Mouse (Mus musculus) v-Abl transformed pro-B cells (cell line): ENCODE measurements around the gene Neurl1b.

Source experiments
- in situ Hi-C, 2 experiments: fragments of 400-800 bp; cut with MboI; formaldehyde crosslinking; loops; one replicate each; pipeline ENCODE4 v1.15.1; 2025; ENCODE audit not compliant: unreplicated experiment in 2 of 2

The Neurl1b gene

DNA sequence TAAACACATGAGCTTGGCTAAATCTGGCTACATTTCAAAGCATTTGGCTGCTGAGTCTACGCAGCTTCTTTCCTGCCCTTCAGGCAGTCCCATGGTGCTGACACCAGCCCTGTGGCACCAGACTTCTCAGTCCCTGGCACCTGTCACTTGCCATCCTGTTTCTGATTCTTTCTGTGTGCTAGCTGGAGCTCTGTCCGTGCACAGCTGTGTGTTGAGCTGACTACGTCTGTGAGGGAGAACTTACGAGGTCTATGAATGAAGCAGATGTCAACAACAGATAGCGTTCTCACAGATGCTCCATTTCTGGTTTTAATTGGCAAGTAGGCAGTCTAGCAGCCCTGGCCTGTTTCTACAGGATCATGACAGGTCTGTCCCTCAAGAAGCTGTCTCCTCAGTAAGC is 24.0 kb upstream of the Neurl1b start:
- in situ Hi-C loops: loop anchor here in 1 of 2 experiments (25.0 kb wide), 1 partner anchor 1547 kb away; no protein-coding TSS in a partner anchor

GRCm38 (mm10) chr17:26392355-26392754 is 22.3 kb upstream of the Neurl1b start:
- in situ Hi-C loops: loop anchor here in 1 of 2 experiments (25.0 kb wide), 1 partner anchor 1545 kb away; no protein-coding TSS in a partner anchor

- in situ Hi-C loops: loop anchor here in 1 of 2 experiments (25.0 kb wide), 1 partner anchor 1541 kb away; no protein-coding TSS in a partner anchor
Observed at GRCm38 (mm10) chr17:26396765-26397164, 17.9 kb upstream of the Neurl1b start.

DNA sequence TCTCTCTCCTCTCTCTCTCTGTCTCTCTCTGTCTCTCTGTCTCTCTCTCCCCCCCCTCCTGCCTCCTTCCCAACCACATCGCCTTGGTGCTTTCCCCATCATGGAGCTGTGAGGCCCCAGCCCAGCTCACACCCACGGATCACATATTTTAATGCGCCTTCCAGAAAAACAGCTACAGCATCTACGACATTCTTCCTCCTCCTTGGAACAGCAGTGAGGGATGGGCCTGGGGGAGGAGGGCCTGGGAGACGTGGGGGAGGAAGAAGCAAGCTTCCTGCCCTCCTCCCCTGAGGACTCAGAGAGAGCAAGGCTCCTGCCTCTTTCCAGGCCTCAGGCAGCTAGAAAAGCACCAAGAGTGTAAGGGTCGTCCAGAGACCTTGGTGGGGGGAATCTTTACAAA is 17.3 kb upstream of the Neurl1b start:
- in situ Hi-C loops: loop anchor here in 1 of 2 experiments (25.0 kb wide), 1 partner anchor 1540 kb away; no protein-coding TSS in a partner anchor

- in situ Hi-C loops: loop anchor here (25.0 kb wide), 2 partner anchors 293 to 643 kb away; partner anchors contain the start of genes Mrpl28 (in 1 of the 2), Msln (in 1 of the 2), Narfl (in 1 of the 2) and Tmem8 (in 1 of the 2)
Observed at GRCm38 (mm10) chr17:26405340-26406100, 9.1 kb upstream of the Neurl1b start.

GRCm38 (mm10) chr17:26412967-26413366 is 1.7 kb upstream of the Neurl1b start:
- in situ Hi-C loops: loop anchor here (10.0 to 25.0 kb wide), 3 partner anchors 98 to 651 kb away; partner anchors contain the start of genes Mrpl28 (in 1 of the 2), Msln (in 1 of the 2), Narfl (in 1 of the 2) and Tmem8 (in 1 of the 2)

- in situ Hi-C loops: loop anchor here (10.0 to 25.0 kb wide), 3 partner anchors 99 to 652 kb away; partner anchors contain the start of genes Mrpl28 (in 1 of the 2), Msln (in 1 of the 2), Narfl (in 1 of the 2) and Tmem8 (in 1 of the 2)
Observed at GRCm38 (mm10) chr17:26414184-26414522, 476 bp upstream of the Neurl1b start.

DNA sequence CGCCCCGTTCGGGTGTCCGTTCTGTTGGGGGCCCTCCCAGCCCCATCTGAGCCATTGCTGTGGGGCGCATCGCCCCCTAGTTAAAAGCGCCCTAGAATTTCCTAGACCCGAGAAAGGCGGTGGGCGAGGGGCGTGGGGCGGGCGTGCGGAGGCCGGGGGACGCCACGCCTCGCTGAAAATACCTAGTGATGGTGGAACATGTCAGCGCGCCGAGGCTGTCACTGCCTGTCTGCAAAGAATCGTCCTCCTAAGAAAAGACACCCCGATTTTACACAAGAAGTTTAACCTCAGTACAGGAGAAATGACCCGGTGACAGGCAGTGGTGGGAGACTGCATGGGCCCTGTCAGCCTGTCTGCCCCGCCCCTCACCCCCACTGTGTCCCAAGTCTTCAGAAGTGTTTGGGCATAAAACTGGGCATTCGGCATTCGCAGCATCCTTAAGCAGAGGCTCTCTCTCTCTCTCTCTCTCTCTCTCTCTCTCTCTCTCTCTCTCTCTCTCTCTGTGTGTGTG is 781 bp downstream of the Neurl1b start:
- in situ Hi-C loops: loop anchor here (10.0 to 25.0 kb wide), 3 partner anchors 101 to 653 kb away; partner anchors contain the start of genes Mrpl28 (in 1 of the 2), Msln (in 1 of the 2), Narfl (in 1 of the 2) and Tmem8 (in 1 of the 2)

GRCm38 (mm10) chr17:26416141-26416540 is 1.5 kb downstream of the Neurl1b start:
- in situ Hi-C loops: loop anchor here (10.0 to 25.0 kb wide), 3 partner anchors 101 to 654 kb away; partner anchors contain the start of genes Mrpl28 (in 1 of the 2), Msln (in 1 of the 2), Narfl (in 1 of the 2) and Tmem8 (in 1 of the 2)

DNA sequence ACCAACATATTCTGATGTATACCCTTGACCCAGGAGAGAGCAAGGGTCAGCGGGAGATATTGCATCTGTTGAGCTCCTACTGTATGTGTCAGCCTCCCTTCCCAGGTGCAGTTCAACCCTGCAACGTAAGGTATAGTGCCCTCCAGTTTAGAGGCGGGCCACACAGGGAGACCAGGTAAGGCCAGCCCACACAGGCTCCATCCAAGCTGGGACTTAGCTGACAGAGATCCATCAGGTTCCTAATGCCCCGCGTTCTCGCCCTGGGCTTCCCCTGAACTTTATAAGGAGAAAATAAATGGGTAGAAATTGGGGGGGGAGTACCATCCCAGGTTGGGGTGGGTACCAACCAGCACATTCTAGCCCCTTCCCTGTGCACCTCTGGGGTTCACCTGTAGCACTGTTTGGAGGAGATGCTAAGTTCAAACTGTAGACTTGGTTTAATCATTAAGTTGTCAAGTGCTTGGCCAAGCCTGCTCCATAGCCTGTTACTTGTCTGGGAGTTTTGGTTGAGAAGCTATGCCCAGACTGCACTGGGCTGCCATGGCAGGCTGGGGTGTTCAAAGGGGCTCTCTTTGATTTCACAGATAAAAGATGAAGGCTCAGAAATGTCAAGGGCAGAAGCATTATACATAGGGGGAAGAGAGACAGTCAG is 3.3 kb downstream of the Neurl1b start:
- in situ Hi-C loops: loop anchor here (10.0 to 25.0 kb wide), 3 partner anchors 103 to 656 kb away; partner anchors contain the start of genes Mrpl28 (in 1 of the 2), Msln (in 1 of the 2), Narfl (in 1 of the 2) and Tmem8 (in 1 of the 2)

- in situ Hi-C loops: loop anchor here (5.0 to 25.0 kb wide), 3 partner anchors 143 to 658 kb away; partner anchors contain the start of genes Mrpl28 (in 1 of the 2), Msln (in 1 of the 2), Narfl (in 1 of the 2) and Tmem8 (in 1 of the 2)
Observed at GRCm38 (mm10) chr17:26420491-26421247, 6.0 kb downstream of the Neurl1b start.

GRCm38 (mm10) chr17:26421561-26421960 is 6.9 kb downstream of the Neurl1b start:
- in situ Hi-C loops: loop anchor here (5.0 to 25.0 kb wide), 3 partner anchors 144 to 659 kb away; partner anchors contain the start of genes Mrpl28 (in 1 of the 2), Msln (in 1 of the 2), Narfl (in 1 of the 2) and Tmem8 (in 1 of the 2)

GRCm38 (mm10) chr17:26422390-26422789 is 7.8 kb downstream of the Neurl1b start:
- in situ Hi-C loops: loop anchor here (5.0 to 25.0 kb wide), 3 partner anchors 145 to 660 kb away; partner anchors contain the start of genes Mrpl28 (in 1 of the 2), Msln (in 1 of the 2), Narfl (in 1 of the 2) and Tmem8 (in 1 of the 2)

DNA sequence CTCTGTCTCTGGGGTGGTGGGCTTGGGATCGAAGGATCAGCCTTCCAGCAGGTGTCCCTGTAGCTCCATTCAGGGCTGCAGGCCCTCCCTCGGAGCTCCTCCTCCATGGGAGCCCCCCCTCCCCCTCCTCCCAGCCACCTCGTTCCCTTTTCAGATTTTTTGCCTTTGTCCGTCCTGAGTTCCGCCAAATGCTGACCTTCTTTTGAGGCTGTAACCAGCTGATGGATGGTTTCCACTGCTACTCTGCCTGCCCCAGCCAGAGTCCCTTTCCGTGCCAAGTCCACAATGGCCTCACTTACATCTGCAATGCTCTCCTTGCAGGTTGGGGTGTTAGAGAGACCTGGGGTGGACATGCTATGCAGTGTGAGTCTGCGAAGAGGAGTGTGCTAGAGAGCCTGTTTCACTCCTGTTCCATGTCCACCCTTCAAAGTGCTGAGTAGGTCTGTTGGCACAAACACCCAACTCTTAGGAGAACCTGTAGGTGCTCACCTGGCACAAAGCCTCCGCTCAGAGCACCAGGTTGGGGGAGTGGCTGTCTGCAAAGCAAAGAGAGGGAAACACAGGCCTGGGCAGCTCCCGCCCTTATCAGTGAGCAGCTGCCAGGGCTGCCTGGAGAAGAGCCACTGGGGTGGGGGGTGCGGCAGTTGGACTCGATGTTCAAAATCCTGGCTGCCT is 9.5 kb downstream of the Neurl1b start:
- in situ Hi-C loops: loop anchor here (5.0 to 25.0 kb wide), 3 partner anchors 147 to 662 kb away; partner anchors contain the start of genes Mrpl28 (in 1 of the 2), Msln (in 1 of the 2), Narfl (in 1 of the 2) and Tmem8 (in 1 of the 2)

GRCm38 (mm10) chr17:26424973-26425735 is 10.5 kb downstream of the Neurl1b start:
- in situ Hi-C loops: loop anchor here (5.0 to 25.0 kb wide), 5 partner anchors 148 to 1087 kb away; partner anchors contain the start of genes Grm4 (in 1 of the 2), Mrpl28 (in 1 of the 2), Msln (in 1 of the 2) and Narfl (in 1 of the 2)

- in situ Hi-C loops: loop anchor here (25.0 kb wide), 2 partner anchors 1054 to 1079 kb away; partner anchors contain the start of gene Grm4 (in 1 of the 2)
Observed at GRCm38 (mm10) chr17:26433295-26433694, 18.7 kb downstream of the Neurl1b start.
